Mouse (Mus musculus) retina, postnatal 1 day (tissue): Measurements from ENCODE around the gene 2610042L04Rik.
A peak's percentile ranks its signal among the peaks of the same experiment; 100 is the strongest.
"Not testable (repeated sequence)": the region's sequence is repeated elsewhere in the genome, so short reads cannot be mapped to it uniquely, and the experiment has no call there.

Experiments
- DNase-seq: peaks from one replicate; pipeline ENCODE4 v3.0.0-alpha.2; 2012

2610042L04Rik gene

GRCm38 (mm10) chr14:4334476-4335080 lies at the start of gene 2610042L04Rik:
Gene 2610042L04Rik, plus strand, starts transcription at chr14:4334763.
- peak; percentile 26 for DNase-seq

DNA sequence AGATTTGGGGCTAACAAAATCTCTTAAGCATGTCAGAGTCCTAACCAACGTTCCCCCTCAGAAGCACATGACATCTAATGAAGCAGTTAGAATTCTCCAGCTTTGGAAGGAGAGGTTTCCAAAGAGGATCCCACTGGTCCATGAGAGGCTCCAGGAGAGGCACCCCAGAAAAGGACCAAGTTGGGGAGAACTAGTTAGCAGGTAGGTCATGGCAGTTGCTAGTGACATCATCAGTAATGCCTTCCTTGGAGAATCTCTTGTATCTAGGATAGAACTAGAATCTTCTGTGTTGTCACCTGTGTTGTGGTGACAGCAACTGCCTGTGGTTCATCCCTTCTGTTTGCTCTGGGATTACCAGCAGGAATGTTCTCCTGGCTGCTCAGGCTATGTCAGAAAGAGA lies 17.6 kb upstream of the 2610042L04Rik start, which contains the start of gene Gm3149:
Gene Gm3149, plus strand, starts transcription at position 301 of the 400 bp plus-strand sequence.
- not testable (repeated sequence) for DNase-seq

- DNase-seq: not testable (repeated sequence)
These were observed 943 bp downstream of the 2610042L04Rik start for GRCm38 (mm10) chr14:4335506-4335905.

GRCm38 (mm10) chr14:4368991-4369390 lies 34.4 kb downstream of the 2610042L04Rik start:
- not testable (repeated sequence) for DNase-seq

DNA sequence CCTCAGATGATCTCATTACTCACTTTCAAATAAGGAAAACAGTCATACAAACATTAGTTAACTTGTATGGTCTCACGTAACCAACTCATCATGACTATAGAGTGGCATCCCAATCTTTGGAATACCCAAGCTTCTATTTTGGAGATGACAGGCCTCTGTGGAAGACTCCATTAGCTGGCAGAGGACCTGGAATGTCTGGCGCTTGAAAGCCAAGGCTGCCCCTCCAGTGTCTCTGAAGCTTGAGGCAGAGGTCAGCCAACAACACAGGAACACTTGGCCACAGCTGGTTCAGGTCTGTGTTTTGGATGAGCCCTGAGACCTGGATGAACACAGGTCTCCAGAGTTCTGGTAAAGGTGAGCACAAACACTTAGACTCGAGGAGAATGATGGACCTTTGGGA lies 35.1 kb downstream of the 2610042L04Rik start:
- DNase-seq: not testable (repeated sequence)

GRCm38 (mm10) chr14:4377871-4378270 lies 43.3 kb downstream of the 2610042L04Rik start:
- not testable (repeated sequence) for DNase-seq

DNA sequence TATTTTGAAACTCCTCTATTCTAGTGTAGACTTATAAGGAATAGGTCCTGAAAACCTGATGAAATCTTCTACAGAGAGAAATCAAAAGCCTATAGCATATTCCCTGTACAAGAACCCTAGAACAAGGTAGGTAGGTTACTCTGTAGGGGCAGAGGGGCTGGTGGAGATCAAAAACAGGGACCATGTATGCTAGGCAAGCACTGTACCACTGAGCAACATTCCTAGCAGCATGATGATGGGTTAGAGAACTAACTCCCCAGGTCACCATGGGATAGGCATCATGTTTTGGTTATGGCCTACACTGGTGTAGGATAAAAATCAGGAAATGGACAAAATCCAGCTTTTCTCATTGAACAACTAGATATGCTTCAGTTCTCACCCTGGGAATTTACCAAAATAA lies 51.0 kb downstream of the 2610042L04Rik start:
- not testable (repeated sequence) for DNase-seq

GRCm38 (mm10) chr14:4392841-4393530 lies 58.4 kb downstream of the 2610042L04Rik start:
- not testable (repeated sequence) for DNase-seq

DNA sequence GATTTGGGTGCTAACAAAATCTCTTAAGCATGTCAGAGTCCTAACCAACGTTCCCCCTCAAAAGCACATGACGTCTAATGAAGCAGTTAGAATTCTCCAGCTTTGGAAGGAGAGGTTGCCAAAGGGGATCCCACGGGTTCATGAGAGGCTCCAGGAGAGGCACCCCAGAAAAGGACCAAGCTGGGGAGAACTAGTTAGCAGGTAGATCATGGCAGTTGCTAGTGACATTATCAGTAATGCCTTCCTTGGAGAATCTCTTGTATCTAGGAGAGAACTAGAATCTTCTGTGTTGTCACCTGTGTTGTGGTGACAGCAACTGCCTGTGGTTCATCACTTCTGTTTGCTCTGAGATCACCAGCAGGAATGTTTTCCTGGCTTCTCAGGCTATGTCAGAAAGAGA lies 62.7 kb downstream of the 2610042L04Rik start, which contains the start of gene Gm3159:
Gene Gm3159, plus strand, starts transcription at position 301 of the 400 bp plus-strand sequence.
- DNase-seq: not testable (repeated sequence)

DNA sequence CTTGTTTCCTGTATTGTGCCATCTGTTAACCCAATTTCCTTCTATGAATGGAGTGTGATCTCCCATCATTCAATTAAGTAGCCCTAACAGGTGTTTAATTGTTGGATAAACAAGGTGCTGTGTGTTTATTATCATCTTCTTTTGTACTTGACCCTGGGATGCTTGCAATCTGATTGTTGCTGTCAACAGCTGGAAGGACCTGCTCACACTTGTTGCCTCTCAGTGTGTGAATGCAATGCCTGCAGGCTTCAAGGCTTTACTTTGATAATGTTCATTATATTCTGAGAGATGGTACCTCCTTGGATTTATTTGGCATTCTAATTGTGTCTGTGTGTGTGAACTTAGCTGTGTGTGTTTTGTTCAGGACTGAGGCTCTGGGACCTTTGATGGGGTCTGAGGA lies 64.1 kb downstream of the 2610042L04Rik start:
- DNase-seq: not testable (repeated sequence)

DNA sequence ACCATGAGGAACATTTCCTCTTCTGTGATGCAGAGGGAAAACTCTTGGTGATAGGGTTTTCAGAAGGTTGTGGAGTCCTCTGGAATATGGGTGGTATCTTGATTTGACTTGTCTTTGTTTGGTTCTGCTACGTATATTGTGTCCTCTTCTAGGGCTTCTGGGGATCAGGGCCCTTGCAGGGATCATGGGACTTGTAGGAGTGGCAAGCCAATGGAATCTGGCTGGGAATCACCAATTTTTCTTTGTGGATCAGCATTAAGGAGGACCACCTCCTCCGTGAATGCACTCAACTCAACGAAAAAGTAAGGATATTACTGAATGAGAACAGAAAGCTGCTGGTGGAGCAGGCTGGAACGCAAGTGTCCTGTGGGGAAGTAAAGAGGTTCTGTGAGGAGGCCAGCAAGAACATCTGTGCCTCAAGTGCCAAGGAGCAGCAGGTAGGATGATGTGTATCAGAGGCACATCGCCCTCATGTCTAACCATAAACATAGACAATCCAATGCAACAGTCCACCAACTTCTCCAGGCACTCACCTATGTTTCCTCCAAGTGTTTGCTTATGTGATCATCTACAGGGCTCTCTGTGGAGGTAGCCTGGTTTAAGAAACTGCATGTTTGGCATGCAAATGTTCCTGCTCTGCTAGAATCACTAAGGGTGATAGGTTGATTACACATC lies 65.7 kb downstream of the 2610042L04Rik start:
- DNase-seq: not testable (repeated sequence)

GRCm38 (mm10) chr14:4401245-4401644 lies 66.7 kb downstream of the 2610042L04Rik start:
- DNase-seq: not testable (repeated sequence)

GRCm38 (mm10) chr14:4403840-4404239 lies 69.3 kb downstream of the 2610042L04Rik start:
- DNase-seq: not testable (repeated sequence)
